Mouse (Mus musculus): ENCODE results near the gene Dgcr8. TPM values are rescaled to one million over a fixed set of nuclear protein-coding genes. Genes with fewer than 3 reads are reported as not detected.
"Not testable (repeated sequence)": the region's sequence is repeated elsewhere in the genome, so short reads cannot be mapped to it uniquely, and the experiment has no call there.

Gene Dgcr8
- total RNA-seq (2021), result 10 to 100 TPM; 13.8 to 15.4 TPM

DNA sequence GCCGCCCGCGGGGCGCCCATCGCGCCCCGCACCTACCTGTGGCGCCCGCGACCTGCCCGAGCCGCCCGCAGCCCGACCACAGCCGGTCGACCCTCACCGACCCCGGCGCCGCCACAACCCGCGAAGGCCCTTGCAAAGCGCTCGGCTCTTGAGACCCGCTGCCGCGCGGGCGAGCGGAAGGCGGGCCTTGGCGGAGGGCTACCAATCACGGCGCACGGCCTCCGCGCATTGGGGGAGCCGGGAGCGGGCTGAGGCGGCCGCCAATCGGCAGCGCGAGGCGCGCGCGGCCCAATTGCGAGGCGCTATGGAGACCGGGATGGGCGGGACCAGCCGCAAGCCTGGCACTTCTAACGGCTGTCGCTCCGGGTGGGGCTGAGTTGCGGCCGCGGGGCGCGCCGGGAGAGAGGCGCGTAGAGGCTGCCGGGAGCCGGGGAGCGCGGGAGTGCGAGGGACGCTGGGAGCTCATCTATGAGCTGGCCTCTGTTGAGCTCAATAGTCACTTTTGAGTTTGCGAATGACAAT lies at the start of gene Dgcr8:
Dgcr8 (minus strand) TSS at position 180 of the 522 bp plus-strand sequence.
- intact Hi-C loops (cut with DNase I), result loop anchor here (5.0 to 10.0 kb wide), 2 partner anchors 37 to 126 kb away; no protein-coding TSS in a partner anchor
- DNase-seq (ENCODE audit: low spot score), result peak; percentile 97

DNA sequence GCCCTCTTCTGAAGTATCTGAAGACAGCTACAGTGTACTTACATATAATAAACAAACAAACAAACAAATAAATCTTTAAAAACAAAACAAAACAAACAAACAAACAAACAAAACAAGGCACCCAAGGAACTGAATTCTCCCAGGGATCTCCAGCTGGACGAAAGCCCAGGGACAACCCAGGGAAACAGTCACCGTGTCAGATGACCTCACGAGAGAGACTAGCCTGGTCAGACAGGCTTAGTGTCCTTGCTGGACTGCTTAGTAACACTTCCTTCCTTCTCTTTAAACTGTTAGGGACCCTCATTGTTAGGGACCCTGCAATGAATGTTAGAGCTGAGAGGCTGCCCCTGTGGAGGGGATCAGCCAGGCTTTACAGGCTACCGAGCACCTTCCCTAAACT lies 48.2 kb upstream of the Dgcr8 start:
- intact Hi-C loops (cut with DNase I), result no loop called here
- no peak for DNase-seq (ENCODE audit: low spot score)

DNA sequence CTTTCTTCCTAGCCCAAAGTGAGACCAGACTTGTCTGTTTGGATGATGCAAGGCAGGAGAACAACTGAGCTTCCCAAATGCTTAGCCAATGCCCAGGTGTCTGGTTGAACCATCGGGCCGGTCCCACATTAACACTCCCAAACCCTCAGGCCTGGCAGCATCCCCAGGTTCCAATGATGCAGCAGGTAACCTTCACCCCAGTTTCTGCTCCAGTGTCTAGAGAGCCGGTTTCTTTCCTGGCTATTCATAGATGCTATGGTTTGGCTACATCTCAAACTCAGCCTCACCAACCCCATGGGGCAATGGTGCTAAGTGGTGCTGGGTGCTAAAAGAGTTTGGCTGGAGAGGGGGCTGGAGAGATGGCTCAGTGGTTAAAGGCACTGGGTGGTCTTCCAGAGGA lies 46.9 kb upstream of the Dgcr8 start:
- no peak for DNase-seq (ENCODE audit: low spot score)
- intact Hi-C loops (cut with DNase I), result no loop called here

DNA sequence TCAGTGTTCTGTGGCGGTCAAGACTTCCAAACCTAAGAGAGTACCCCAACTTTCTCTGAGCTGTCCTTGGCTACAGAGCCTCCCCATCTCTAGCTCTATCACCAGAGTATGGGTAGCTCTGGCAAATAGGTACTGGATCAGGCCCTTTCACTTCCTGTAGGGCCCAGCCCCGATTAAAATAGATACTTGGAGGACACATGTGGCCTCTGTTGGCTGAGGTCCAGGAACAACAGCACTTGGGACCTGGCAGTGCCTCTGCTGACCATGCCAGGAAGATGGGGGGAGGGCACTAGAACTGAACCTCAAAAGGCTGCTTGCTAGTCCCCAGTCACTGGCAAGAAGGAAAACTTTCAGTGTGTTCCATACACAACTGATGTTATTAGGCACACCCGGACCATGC lies 44.9 kb upstream of the Dgcr8 start:
- intact Hi-C loops (cut with DNase I), result no loop called here
- DNase-seq (ENCODE audit: low spot score), result no peak

DNA sequence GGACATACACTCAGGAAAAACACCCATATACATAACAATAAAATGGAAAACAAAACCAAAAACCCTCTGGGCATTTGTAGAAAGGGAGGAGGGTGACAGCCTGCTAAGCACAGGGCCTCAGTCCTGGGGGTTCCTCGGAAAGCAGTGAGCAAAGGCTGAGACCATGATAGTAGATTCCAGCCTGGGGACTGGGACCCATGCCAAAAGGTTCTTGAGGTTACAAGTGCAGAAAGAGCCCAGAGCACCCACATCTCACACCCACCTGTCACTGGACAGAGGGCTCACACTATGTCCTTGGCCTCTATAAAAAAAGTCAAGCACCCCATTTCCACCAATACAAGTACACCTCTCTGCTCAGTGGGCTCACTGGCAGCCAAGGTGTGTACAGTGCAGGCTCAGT lies 39.5 kb upstream of the Dgcr8 start:
- no peak for DNase-seq (ENCODE audit: low spot score)
- intact Hi-C loops (cut with DNase I), result no loop called here

DNA sequence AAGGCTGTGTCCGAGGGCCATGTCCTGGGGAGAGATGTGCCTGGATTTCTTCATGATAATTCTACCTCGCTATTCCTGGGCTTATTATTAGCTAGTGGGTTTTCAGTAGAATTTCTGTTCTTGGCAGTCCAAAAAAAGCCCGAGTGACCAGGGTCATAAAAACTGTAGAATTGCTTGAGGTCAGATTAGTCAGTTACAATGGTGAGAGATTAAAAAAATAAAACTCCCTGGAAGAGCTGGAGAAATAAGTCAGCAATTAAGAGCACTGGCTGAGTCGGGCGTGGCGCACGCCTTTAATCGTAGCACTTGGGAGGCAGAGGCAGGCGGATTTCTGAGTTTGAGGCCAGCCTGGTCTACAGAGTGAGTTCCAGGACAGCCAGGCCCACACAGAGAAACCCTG lies 38.9 kb upstream of the Dgcr8 start:
- no peak for DNase-seq (ENCODE audit: low spot score)
- intact Hi-C loops (cut with DNase I), result no loop called here

DNA sequence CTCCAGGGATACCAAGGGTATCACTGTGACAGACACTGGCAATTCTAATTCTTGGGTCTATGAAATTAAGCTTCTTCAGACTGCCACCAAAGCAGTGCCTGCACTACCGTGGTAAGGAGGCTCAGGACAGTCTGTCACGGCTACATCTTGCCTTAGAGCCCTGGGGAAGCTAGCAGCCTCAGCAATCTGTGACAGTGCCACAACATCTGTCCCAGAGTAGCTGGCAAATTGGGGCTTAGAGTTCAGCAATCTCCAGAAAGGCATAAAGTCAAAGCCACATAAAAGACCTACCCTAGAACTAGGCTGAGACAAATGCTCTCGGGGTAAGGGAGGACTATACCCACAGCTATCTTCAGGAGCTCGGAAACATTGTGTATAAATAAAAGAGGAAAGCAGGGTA lies 36.7 kb upstream of the Dgcr8 start:
- DNase-seq (ENCODE audit: low spot score), result no peak
- intact Hi-C loops (cut with DNase I), result no loop called here

DNA sequence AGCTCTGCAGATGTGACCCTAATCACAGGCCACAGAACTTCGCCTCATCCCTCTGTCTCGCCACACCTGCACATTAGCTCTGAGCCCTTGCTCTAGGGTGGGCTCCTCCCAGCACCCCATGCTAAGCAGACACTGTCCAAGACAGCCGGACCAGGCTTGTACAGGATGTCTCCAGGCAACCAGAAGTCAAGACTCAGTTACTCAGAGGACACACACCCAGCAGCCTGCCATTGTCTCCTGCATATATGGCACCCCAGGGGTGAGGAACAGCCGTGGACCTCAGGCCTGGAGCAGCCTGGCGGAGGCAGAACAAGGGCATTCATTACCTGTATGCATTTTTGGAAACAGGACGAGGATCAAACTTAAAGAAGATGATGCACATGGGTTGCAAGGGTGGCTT lies 35.0 kb upstream of the Dgcr8 start:
- no peak for DNase-seq (ENCODE audit: low spot score)
- intact Hi-C loops (cut with DNase I), result no loop called here

DNA sequence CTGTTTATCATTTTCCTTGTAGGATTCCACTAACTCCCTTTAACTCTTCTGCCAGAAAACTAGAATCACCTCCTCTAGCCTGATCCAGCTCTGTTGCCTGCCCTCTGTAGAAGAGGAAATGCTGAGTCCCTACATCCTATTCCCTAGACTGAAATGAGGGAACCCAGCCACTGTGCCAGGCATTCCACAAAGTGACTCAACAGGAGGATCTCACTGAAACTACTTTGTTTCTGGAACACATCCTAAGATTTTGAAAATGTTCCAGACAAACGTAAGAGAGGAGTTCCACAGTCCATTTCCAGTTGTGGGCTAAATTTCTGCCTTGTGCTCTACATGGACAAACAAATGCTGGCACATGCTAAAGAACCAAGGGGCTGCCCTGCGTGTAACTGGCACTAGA lies 34.4 kb upstream of the Dgcr8 start:
- intact Hi-C loops (cut with DNase I), result no loop called here

DNA sequence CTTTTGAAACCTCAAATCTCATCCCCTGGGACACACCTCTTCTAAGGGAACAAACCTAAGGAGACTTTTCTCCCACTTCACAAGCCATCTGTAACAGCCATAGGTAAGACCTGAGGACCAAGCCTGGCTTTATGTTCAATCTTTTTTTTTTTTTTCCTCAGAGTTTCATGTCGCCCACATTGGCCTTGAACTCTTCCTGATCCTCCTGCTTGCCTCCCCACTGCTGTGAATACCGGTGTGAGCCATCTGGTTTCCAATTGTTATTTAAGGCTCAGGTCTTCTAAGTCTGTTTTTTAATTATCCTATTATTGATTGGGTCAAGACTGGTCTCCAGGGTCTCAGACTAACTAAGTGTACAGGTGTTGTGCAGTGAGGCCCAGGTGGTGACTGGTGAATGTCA lies 32.4 kb upstream of the Dgcr8 start:
- no peak for DNase-seq (ENCODE audit: low spot score)
- intact Hi-C loops (cut with DNase I), result no loop called here

More for the DNA sequence above, 34.4 kb upstream of the Dgcr8 start:
- DNase-seq (ENCODE audit: low spot score), result no peak

DNA sequence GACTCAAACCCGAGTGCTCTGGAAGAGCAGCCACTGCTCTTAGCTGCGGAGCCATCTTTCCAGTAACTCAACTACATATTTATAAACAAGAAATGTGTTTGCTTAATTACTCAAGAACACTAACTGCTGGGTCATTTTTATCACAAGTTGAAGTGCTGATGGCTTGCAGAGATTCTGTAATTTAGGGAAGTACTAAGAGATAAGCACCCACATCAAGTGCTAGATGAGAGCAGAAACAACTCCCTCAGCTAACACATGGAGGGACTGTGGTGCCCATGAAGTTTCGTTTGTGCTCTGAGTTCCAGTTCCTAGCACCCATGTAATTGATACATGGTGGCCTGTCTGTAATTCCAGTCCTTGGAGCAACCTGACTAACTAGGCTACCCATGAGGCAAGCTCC lies 29.9 kb upstream of the Dgcr8 start:
- DNase-seq (ENCODE audit: low spot score), result no peak
- intact Hi-C loops (cut with DNase I), result no loop called here

DNA sequence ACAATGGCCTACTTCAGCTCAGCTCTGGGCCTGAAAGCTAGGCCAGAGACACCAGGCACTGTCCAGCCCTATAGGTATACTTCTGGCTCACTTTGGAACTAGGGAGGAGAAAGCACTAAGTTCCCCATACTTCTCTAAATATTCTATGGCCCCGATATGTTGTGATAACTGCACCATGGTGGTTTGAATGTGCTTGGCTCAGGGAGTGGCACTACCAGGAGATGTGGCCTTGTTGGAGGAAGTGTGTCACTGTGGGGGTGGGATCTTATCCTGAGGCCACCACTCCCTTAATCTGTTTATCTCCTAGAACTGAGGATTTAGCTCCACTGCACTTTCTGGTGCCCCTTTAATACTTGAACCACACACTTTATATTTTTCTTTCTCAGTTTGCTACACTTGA lies 19.1 kb upstream of the Dgcr8 start:
- DNase-seq (ENCODE audit: low spot score), result no peak
- intact Hi-C loops (cut with DNase I), result no loop called here

DNA sequence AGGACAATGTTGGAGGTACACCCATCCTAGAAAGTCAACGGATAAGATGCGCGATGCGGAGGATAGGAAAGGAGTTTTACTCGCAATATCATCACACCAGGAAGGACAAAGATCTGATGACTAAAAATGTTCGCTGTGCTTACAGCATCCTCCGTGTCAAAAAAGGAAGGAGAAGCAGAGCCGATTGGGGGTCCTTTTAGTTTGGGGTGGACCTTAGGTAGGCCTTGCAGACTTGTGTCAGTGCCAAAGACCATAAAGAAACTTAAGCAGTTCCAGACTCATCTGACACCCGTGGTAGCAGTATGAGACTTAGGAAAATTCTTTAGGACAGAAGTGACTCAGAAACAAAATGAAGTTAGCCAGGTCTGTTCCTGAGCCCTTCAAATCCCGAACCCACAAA lies 568 bp upstream of the Dgcr8 start:
- intact Hi-C loops (cut with DNase I), result loop anchor here (5.0 to 10.0 kb wide), 2 partner anchors 37 to 125 kb away; no protein-coding TSS in a partner anchor
- not testable (repeated sequence) for DNase-seq (ENCODE audit: low spot score)

DNA sequence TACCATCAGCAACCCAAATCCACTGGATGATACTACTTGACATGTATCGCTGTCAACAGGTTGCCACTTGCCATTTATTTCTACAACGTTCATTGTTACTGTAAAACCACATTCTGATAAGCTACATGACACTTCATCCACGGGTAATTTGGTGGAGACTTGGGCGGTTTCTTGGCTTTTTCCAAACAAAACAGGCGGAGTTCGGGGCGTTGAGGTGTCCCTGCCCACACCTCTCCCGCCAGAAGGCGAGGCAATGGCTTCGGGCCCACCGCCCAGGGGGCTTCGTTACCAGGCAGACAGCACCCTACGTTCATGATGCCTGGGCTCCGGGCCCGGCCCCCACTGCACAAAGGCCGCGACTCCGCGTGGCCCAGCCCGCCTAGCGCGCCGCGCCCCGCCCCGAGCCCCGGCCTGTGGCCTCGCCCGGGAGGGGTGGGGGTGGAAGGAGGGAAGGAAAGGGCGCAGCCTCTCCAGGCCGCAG lies 425 bp downstream of the Dgcr8 start:
- intact Hi-C loops (cut with DNase I), result loop anchor here (5.0 to 10.0 kb wide), 2 partner anchors 36 to 126 kb away; no protein-coding TSS in a partner anchor
- no peak for DNase-seq (ENCODE audit: low spot score)

DNA sequence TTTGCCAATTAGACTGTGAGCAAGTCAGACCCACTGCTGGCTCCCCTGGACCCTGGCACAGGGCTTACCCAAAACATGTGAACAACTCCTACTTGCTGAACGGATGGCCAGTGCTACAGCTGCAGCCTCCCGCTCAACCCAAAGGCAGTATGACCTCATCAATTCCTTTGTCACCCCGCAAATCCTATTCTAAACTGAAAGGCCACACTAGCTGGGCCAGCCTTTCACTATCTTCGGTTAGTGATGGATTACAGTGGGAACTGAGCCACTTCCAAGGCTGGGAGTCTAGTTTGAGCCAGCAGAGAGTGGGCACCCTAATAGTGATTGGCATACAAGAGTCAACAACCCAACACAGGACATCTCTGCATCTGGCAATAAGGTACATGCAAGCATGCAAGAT lies 880 bp downstream of the Dgcr8 start:
- no peak for DNase-seq (ENCODE audit: low spot score)
- intact Hi-C loops (cut with DNase I), result loop anchor here (5.0 to 10.0 kb wide), 2 partner anchors 36 to 127 kb away; no protein-coding TSS in a partner anchor

DNA sequence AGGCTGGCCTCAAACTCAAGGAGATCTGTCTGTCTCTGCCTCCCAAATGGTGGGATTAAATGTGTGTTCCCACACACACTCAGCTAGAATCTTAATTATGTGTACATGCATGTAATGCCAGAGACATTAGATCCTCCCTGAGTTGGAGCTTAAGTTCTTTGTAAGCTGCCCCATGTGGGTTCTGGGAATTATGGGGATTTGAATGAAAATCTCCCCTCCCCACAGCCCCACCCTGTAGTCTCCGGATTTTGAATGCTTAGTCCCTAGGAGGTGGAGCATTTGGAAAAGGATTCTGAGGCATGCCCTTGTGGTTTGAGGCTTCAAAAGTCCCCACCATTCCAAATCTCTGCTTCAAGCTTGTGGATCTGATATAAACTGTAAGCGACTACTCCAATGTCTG lies 13.9 kb downstream of the Dgcr8 start:
- DNase-seq (ENCODE audit: low spot score), result no peak
- intact Hi-C loops (cut with DNase I), result no loop called here

DNA sequence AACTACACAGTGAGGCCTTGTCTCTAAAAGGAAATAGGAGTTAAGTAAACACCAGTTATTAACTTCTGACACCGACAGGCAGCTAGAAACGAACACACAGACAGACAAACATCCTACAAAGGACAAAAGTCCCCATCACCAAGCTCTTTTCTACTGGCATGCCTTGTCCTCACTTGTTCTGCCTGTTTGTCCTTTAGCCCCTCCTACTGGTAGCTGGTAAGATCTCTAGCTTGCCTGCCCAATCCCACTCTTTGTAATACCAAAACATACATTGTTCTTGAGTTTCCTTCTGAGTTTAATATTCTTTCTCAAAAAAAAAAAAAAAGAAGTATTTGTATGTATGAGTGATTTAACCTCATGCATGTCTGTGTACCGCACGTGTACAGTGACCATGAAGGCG lies 20.9 kb downstream of the Dgcr8 start:
- no peak for DNase-seq (ENCODE audit: low spot score)
- intact Hi-C loops (cut with DNase I), result no loop called here

DNA sequence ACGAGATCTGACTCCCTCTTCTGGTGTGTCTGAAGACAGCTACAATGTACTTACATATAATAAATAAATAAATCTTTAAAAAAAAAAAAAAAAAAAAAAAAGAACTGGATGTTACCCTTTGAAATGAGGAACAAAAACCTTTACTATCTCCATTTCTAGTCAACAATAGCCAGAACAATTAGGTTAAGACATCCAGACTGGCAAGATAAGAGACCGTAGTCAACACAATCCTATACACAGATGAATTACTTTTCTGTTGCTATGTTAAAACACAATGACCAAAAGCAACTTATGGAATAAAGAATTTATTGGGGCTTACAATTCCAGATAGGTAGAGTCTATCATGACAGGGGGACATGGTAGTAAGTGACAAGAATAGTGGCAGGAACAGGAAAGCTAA lies 24.0 kb downstream of the Dgcr8 start:
- DNase-seq (ENCODE audit: low spot score), result no peak
- intact Hi-C loops (cut with DNase I), result no loop called here

DNA sequence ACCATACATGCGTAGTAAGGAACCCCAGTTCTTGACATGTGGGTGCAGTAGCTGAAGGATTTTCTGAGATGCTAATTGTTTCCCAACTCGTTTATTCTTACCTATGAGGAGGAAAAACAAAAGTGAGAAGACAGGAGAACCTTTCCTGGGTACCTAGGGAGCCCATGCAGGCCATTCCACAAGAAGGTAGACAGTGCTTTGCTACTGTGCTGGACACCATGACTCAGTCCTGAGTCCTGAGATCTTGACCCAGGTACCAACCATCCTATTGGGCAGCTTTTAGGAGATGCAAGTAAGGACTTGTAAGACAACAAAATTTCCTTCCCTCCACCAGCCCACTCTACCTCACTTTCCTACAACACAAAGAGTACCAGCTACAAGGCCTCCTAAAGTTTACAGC lies 30.8 kb downstream of the Dgcr8 start, which contains the start of gene Gm49776:
Gm49776 (minus strand) TSS at position 101 of the 400 bp plus-strand sequence.
- DNase-seq (ENCODE audit: low spot score), result no peak
- intact Hi-C loops (cut with DNase I), result no loop called here

DNA sequence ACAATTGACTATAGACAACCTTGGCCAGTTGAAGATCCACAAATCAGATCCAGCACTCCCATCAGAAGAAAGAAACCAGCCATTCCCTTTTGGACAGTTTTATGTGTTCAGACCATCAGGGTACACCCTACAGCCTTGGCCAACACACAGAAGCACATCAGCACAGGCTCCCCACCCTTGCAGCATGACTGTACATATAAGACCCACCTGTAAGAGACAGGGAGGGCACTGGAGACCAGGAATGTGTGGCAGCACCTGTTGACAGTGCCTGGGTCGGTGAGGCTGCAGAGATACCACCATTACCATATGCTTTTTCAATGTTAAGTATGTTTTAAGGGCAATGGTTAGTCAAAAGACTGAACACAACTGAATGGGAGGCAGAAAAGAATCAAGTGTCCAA lies 35.2 kb downstream of the Dgcr8 start:
- intact Hi-C loops (cut with DNase I), result loop anchor here (5.0 kb wide), 1 partner anchor 33 kb away; the partner anchor contains the start of gene Dgcr8
- DNase-seq (ENCODE audit: low spot score), result no peak

DNA sequence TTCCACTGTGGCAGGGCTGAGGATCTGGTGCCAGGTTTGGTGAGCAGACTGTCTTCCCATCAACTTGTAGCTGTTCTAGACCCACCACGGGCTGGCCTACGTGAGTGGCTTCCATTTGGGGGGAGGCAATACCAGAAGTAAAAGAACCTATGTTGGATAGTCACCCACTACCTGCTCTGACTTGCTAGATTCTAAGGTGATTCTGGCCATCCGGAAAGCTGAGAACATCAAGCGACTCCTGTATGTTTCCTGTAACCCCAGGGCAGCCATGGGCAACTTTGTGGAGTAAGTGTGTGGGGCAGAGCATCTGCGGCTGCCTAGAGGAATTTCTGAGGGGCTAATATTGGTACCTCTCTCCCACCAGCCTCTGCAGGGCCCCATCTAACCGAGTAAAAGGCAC lies 36.3 kb downstream of the Dgcr8 start:
- intact Hi-C loops (cut with DNase I), result loop anchor here (5.0 kb wide), 1 partner anchor 35 kb away; the partner anchor contains the start of gene Dgcr8
- no peak for DNase-seq (ENCODE audit: low spot score)
